In the genomic region with DNA sequence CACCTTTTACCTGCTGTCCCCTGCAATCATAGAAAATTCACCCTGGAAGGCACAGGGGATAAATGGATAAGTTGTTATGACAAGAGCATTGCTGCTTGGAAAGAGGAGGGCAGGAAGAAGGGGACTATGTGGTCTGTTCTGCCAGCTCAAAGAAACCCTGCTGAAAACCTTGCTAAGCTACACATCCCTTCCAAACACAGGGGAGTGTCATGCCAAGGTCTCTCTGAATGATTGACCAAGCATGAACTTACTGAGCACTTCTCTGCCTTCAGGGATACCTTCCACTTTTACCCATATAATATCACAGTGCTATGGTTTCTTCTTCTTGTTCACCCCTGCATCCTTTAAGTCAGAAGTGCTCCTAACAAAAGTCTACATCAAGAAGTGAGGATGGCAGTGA, we compare ENCODE assay signal across 17 mouse cellular contexts.
"Had no signal": no experiment of that assay in that cellular context is flagged by ENCODE, and none has a peak within 500 bp of the region (broad histone marks: within the 10 kb centered on the region; RNA-seq: fewer than 3 reads in every experiment).

No protein-coding gene starts in this region.

- H3K4me1 ChIP-seq: lung, embryonic 15.5 days; megakaryocyte, embryonic 14.5 days; midbrain, embryonic 13.5 days; midbrain, embryonic 15.5 days; neural tube, embryonic 12.5 days; stomach, embryonic 15.5 days had no signal

- H3K4me3 ChIP-seq: lung, embryonic 15.5 days; megakaryocyte, embryonic 14.5 days; midbrain, embryonic 13.5 days; midbrain, embryonic 15.5 days; neural tube, embryonic 12.5 days; stomach, embryonic 15.5 days had no signal

- H3K36me3 ChIP-seq: lung, embryonic 15.5 days; midbrain, embryonic 13.5 days; midbrain, embryonic 15.5 days; neural tube, embryonic 12.5 days; stomach, embryonic 15.5 days had no signal

- H3K9me3 ChIP-seq: lung, embryonic 15.5 days; midbrain, embryonic 13.5 days; midbrain, embryonic 15.5 days; neural tube, embryonic 12.5 days; stomach, embryonic 15.5 days had no signal

- DNase-seq: lung, adult 2 months; lung, postnatal 14 days; lung, postnatal 36 days; right cerebral cortex, postnatal 14 days; thymus, adult 2 months; thymus, postnatal 25 days; thymus, postnatal 4 days had no signal

- ATAC-seq: lung, postnatal 0 days; midbrain, embryonic 13.5 days; midbrain, embryonic 15.5 days had no signal

- H3K4me2 ChIP-seq: lung, embryonic 15.5 days; midbrain, embryonic 11.5 days; midbrain, embryonic 13.5 days; midbrain, embryonic 15.5 days; neural tube, embryonic 12.5 days; stomach, embryonic 15.5 days had no signal

- H3K27me3 ChIP-seq: lung, embryonic 15.5 days; megakaryocyte, embryonic 14.5 days; midbrain, embryonic 13.5 days; midbrain, embryonic 15.5 days; neural tube, embryonic 12.5 days; stomach, embryonic 15.5 days had no signal

- H3K27ac ChIP-seq: lung, embryonic 15.5 days; macrophage; midbrain, embryonic 13.5 days; midbrain, embryonic 15.5 days; neural tube, embryonic 12.5 days; stomach, embryonic 15.5 days; stomach, postnatal 0 days had no signal

- H3K9ac ChIP-seq: lung, embryonic 15.5 days; midbrain, embryonic 13.5 days; midbrain, embryonic 15.5 days; neural tube, embryonic 12.5 days; stomach, embryonic 15.5 days had no signal
